In the genomic region with DNA sequence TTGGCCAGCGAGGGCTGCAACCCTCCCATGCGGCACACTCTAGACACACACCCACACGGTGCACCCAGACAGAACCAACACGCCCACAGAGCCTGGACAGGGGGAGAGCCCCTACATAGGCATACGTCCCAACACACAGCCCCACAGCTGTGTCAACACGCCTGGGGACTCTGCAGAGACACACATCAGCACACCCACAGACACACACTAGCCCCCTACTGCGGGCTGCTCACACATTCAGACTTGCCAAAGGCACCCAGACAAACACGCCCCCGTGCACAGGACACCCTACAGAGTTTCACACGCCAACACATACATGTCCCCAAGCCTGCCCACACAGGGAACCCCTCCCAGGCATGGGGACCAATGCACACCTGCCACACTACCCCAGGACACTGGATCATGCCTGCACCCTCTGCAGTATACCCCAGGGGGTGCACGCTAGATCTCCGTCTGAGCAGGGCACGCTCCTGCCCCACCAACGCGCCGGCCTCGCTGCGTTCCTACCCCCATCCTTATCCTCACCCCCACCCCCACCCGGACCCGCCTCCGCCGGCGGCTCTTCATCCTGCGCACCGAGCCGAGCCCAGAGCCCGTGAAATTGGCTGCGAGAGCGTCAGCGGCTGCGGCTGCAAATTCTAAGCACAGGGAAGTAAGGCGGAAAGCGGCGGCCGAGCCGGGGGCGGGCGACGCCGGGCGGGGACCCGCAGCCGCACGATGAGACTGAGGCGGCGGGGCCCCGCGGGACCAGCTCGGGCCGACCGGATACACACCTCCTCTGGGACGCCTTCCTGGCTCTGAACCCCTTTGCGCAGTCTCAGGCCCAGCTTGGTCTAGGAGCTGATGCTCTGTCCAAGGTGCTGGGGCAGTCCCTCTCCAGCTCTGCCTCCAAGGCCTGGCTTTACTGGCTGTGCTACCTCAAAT, we compare ENCODE assay signal across 10 mouse cellular contexts. TPM values are rescaled to one million over a fixed set of nuclear protein-coding genes. Genes with fewer than 3 reads are reported as not detected.
A peak's percentile ranks its signal among the peaks of the same experiment; 100 is the strongest.
DNase-seq lines count a peak whose midpoint lies in the region; ATAC-seq lines count a peak whose summit lies in the region.
"Had no signal": no experiment of that assay in that cellular context is flagged by ENCODE, and none has a peak within 500 bp of the region (broad histone marks: within the 10 kb centered on the region; RNA-seq: fewer than 3 reads in every experiment).

No protein-coding gene starts in this region.

- ATAC-seq in hindbrain, embryonic 11.5 days (ENCODE audit: low FRiP score): peak; percentile 53
- peak; percentile 47; the same call in 1 of the 2 replicates for ATAC-seq in limb, embryonic 12.5 days (ENCODE audit: insufficient number of reproducible peaks, insufficient read depth, low FRiP score, low TSS enrichment, low read depth)
- peak; percentile 32; the same call in 1 of the 2 replicates for ATAC-seq in neural tube, embryonic 14.5 days (ENCODE audit: low read depth)

- WGBS in hindbrain, embryonic 11.5 days: 9% methylated on average over 53 of the region's 53 CpGs
- WGBS in limb, embryonic 12.5 days: 10% methylated on average over 53 of the region's 53 CpGs
- WGBS in neural tube, embryonic 14.5 days: 8% methylated on average over 39 of the region's 53 CpGs

- no peaks in the 10 kb centered on the region for H3K9me3 ChIP-seq in hindbrain, embryonic 11.5 days (ENCODE audit: control insufficient read depth, low read length)
- H3K9me3 ChIP-seq in limb, embryonic 12.5 days: no peaks in the 10 kb centered on the region
- no peaks in the 10 kb centered on the region for H3K9me3 ChIP-seq in neural tube, embryonic 14.5 days (ENCODE audit: control insufficient read depth, low read length)

- DNase-seq in adrenal gland, postnatal 10 days: peak; percentile 71
- no peak for DNase-seq in adrenal gland, adult 18-20 months (ENCODE audit: low spot score in 2 of 2)
- peak; percentile 74 for DNase-seq in CD4-positive, CD25-positive, alpha-beta regulatory T cell, adult 2 months (ENCODE audit: low read depth, low spot score)
- peak; percentile 32 for DNase-seq in embryo, embryonic 11.5 days (ENCODE audit: low read depth, low spot score)
- DNase-seq in hindbrain, embryonic 11.5 days (ENCODE audit: low spot score): peak; percentile 51
- no peak for DNase-seq in urinary bladder, postnatal 14 days (ENCODE audit: low spot score)

- peak overlapping the region; percentile 37; the same call in 1 of the 2 replicates for H3K9ac ChIP-seq in hindbrain, embryonic 11.5 days (ENCODE audit: low read depth, low read length)
- H3K9ac ChIP-seq in limb, embryonic 12.5 days (replicated peaks): no peak overlapping the region
- H3K9ac ChIP-seq in neural tube, embryonic 14.5 days (replicated peaks; ENCODE audit: low read depth, low read length): peak overlapping the region; percentile 53

- H3K4me3 ChIP-seq in hindbrain, embryonic 11.5 days (ENCODE audit: low read depth, low read length): peak overlapping the region; percentile 18
- H3K4me3 ChIP-seq in limb, embryonic 12.5 days (replicated peaks): peak overlapping the region; percentile 31
- H3K4me3 ChIP-seq in neural tube, embryonic 14.5 days (ENCODE audit: low read depth, low read length): peak overlapping the region; percentile 24
- H3K4me3 ChIP-seq: heart, adult 2 months had no signal

- H3K27me3 ChIP-seq in hindbrain, embryonic 11.5 days (ENCODE audit: control insufficient read depth, insufficient read depth, low read length): peaks cover 47% of the 10 kb centered on the region
- peaks cover 92% of the 10 kb centered on the region for H3K27me3 ChIP-seq in limb, embryonic 12.5 days
- H3K27me3 ChIP-seq in neural tube, embryonic 14.5 days (ENCODE audit: control insufficient read depth, insufficient read depth, low read length): 0 out of 2 replicates have a peak, but pooled peaks cover 3% of the 10 kb centered on the region

- peak overlapping the region; percentile 49 for H3K4me2 ChIP-seq in hindbrain, embryonic 11.5 days (replicated peaks; ENCODE audit: low read depth, low read length)
- H3K4me2 ChIP-seq in limb, embryonic 12.5 days: peak overlapping the region; percentile 51
- peak overlapping the region; percentile 63 for H3K4me2 ChIP-seq in neural tube, embryonic 14.5 days (ENCODE audit: low read depth, low read length)

- peak overlapping the region; percentile 54; the same call in 1 of the 2 replicates for H3K27ac ChIP-seq in hindbrain, embryonic 11.5 days (ENCODE audit: low read depth, low read length)
- H3K27ac ChIP-seq in limb, embryonic 12.5 days: no peak overlapping the region
- peak overlapping the region; percentile 34; the same call in 1 of the 2 replicates for H3K27ac ChIP-seq in neural tube, embryonic 14.5 days (ENCODE audit: low read depth, low read length)
- H3K27ac ChIP-seq: heart, adult 2 months had no signal

- H3K36me3 ChIP-seq in hindbrain, embryonic 11.5 days (ENCODE audit: control insufficient read depth, insufficient read depth, low read length): no peaks in the 10 kb centered on the region
- no peaks in the 10 kb centered on the region for H3K36me3 ChIP-seq in limb, embryonic 12.5 days
- H3K36me3 ChIP-seq in neural tube, embryonic 14.5 days (ENCODE audit: control insufficient read depth, insufficient read depth, low read length): no peaks in the 10 kb centered on the region

- peaks cover 5% of the 10 kb centered on the region for H3K4me1 ChIP-seq in hindbrain, embryonic 11.5 days (replicated peaks; ENCODE audit: control insufficient read depth, insufficient read depth, low read length)
- H3K4me1 ChIP-seq in limb, embryonic 12.5 days (replicated peaks): peaks cover 5% of the 10 kb centered on the region
- H3K4me1 ChIP-seq in neural tube, embryonic 14.5 days (ENCODE audit: control insufficient read depth, insufficient read depth, low read length): peaks cover 29% of the 10 kb centered on the region

RNA-seq across cellular contexts. Expression of a gene that starts 6.0 kb away (rescaled TPM):
- total RNA-seq in adrenal gland, postnatal 10 days (2021): 1 to 10 TPM; 2.5 to 2.9 TPM
- 1 to 10 TPM; 1.8 to 3.4 TPM for total RNA-seq in adrenal gland, adult 18-20 months (2021)
- polyA plus RNA-seq in hindbrain, embryonic 11.5 days (2014; fragmentation: Nextera tagmentation; extraction: Ambion mirVana): 0.60 and 0.85 TPM in 2 replicates
- 0.03 and 0.27 TPM in 2 replicates for polyA plus RNA-seq in limb, embryonic 12.5 days (2016; fragmentation: Nextera tagmentation; extraction: Ambion mirVana)
- 4.1 and 6.8 TPM in 2 replicates for polyA plus RNA-seq in neural tube, embryonic 14.5 days (2014; fragmentation: Nextera tagmentation; extraction: Ambion mirVana)
- polyA plus RNA-seq: C2C12 had no signal

Comparison
In these comparisons a context has a peak if more than half of its experiments do, and no peak if none do; other contexts are left out.
1. DNase-seq: peak in adrenal gland, postnatal 10 days (single experiment), CD4-positive, CD25-positive, alpha-beta regulatory T cell, adult 2 months (single experiment), embryo, embryonic 11.5 days (single experiment) and hindbrain, embryonic 11.5 days (single experiment); none in adrenal gland, adult 18-20 months (0 of 2) and urinary bladder, postnatal 14 days (single experiment).
2. Peak in every context shown above with its lines, with median percentiles within 50 percentile points of each other: ATAC-seq, H3K4me2 ChIP-seq and H3K4me3 ChIP-seq.